Mouse (Mus musculus): ENCODE results near the gene Gm21976. TPM values are rescaled to one million over a fixed set of nuclear protein-coding genes. Genes with fewer than 3 reads are reported as not detected.

Gene Gm21976
- polyA plus RNA-seq, 2 experiments from 2014 or later, result not detected

GRCm38 (mm10) chr13:98298833-98299758, 19.4 kb downstream of the Gm21976 start:
- peak; percentile 82 for ATAC-seq

GRCm38 (mm10) chr13:98305257-98305656, 25.6 kb downstream of the Gm21976 start:
- no peak for ATAC-seq

DNA sequence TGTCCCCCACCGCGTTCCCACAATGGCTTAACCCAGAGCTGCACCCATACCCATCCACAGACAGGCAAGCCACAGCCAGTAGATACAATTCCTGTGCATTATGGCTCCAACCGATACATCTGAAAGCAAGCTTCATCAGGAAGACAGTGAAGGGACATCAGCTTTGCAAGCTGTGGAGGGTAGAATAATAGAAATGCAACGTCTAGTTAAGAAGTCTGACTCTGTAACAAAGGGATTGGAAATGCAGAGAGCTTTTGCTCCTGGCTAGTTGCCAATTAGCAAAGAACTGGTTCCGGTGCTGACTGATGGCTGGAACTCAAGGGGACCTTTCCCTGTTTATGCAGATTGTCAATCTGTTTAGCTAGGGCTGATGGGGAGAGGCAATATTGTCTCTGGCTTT, 26.7 kb downstream of the Gm21976 start:
- no peak for ATAC-seq

- ATAC-seq, result no peak
Observed at GRCm38 (mm10) chr13:98306852-98307475, 27.3 kb downstream of the Gm21976 start.

- ATAC-seq, result no peak
Observed at GRCm38 (mm10) chr13:98308004-98308403, 28.3 kb downstream of the Gm21976 start.

- no peak for ATAC-seq
Observed at GRCm38 (mm10) chr13:98308724-98309123, 29.0 kb downstream of the Gm21976 start.

- no peak for ATAC-seq
Observed at GRCm38 (mm10) chr13:98311597-98311996, 31.9 kb downstream of the Gm21976 start.

DNA sequence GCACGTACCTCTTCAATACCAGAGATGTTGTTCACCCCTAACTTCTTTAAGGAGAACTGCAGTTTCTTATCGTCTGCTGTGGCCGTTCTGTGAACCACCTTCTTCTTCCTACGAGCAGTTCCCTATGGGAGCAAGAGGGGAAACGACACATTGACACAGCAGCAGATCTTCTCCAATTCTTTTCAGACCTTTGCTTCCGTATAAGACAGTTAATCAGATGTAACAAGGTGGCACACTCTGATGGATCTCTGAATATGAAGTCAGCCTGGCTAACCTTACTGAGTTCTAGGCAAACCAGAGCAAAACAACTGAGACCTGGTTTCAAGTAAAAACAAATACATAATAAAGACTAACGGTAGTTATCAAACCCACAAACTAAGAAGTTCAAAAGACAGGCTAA, 33.9 kb downstream of the Gm21976 start:
- no peak for ATAC-seq

DNA sequence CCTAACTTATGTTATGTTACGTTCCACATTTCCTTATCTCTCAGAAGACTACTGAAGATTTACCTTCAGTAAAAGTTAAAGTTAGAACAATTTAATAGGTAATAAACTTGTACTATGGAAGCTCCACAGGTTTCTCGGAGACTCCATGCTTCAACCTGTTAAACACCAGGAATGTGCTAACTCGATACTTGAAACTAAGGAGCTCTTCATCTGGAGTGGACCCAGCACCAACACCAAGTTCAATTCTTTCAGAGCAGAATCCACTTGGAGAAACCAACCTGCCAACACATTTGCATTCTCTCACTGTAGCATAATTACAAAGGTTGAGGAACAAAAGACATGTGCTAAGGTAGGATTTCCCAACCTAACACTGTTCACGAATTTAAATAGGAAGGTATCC, 35.4 kb downstream of the Gm21976 start:
- no peak for ATAC-seq

DNA sequence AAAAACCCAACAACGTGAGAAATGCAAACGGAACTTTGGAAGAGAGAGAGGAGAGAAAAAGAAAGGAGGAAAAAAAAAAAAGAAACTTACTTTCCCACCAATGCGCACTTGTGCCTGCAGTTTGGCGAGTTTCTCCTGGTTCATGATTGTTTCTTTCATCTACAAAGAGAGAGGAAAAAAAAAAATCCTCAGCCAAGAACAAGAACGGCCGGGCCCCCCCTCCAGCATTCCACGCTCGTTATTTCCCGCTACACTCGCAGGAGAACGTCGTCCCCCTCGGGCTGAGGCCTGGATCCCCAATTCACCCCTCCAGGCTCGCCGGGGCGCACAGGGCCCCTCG, 36.4 kb downstream of the Gm21976 start:
- no peak for ATAC-seq

- ATAC-seq, result peak; percentile 91
Observed at GRCm38 (mm10) chr13:98316480-98317245, 37.0 kb downstream of the Gm21976 start, which contains the start of gene Btf3. Gene Btf3, minus strand, starts transcription at chr13:98317006.

DNA sequence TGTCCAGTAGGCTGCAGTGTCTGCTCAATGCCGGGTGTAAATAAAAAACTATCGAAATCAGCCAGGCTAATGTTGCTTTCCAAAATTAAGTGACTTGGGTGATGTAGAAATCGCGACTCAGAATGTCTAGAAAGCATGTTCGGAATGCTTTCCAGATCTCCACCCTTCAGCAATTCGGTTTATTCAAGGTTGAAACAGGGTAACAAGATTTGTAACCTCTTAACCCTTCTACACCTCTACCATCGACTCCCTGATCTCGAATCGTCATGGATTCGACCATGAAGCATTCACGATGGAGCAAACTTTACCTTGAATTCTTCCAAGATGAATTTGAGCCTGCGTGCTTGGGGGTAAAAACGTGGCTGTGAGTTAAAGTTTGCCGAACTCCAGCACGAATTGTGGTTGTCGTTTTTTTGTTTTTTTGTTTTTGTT, 37.6 kb downstream of the Gm21976 start:
- ATAC-seq, result peak; percentile 34

DNA sequence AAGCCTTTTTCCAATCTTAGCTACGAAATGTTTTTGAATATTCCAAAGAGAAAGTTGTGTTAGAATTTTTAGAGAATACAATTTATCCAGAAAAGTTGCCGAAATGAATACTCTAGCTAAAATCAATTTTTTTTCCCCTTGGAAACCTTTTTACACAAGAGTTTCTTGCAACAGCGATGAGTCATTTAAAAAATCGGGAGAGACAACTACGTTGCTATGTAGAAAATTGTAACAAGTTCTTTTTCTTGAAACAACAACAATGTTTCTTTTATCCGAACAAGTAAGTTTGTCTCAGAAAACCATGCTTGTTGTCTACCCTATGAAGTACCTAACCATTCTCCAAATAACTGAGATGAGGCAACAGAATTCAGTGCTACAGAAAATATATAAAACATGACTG, 38.2 kb downstream of the Gm21976 start:
- ATAC-seq, result no peak

DNA sequence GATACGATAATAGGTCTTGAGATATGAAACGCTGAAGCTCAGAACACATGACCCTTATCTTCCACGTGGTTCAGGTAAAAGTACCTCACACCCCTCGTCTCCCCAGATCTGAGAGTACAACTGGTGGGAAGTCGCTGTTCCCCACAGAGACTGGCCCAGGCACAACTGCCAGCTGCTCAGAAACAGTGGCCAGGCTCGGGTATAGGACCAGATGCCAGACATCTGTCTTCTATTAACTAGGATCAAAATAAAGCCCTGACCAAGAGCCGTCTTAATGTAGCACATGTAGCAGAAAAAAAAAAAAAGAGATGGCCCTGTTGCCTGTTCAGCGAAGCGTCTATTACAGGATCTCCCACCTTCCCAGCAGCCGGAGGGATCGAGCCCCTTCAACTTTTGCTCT, 45.3 kb downstream of the Gm21976 start:
- no peak for ATAC-seq

DNA sequence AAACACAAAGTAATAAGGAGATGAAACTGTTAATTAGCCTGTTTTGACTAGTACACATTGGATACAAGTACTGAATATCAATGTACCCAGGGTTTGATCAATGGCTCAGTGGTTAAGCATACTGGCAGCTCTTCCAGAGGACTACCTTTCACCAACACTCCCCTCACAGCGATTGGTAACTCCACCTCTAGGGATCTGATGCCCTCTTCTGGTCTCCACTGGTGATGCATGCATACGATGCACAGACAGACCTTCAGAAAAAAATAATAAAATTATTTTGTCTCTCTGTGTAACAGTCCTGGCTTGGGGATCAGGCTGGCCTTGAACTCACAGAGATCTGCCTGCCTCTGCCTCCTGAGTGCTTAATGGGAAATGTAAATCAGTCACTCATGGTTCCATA, 52.4 kb downstream of the Gm21976 start:
- no peak for ATAC-seq

GRCm38 (mm10) chr13:98336205-98336604, 56.5 kb downstream of the Gm21976 start:
- ATAC-seq, result no peak

- no peak for ATAC-seq
Observed at GRCm38 (mm10) chr13:98340506-98340905, 60.8 kb downstream of the Gm21976 start.

- no peak for ATAC-seq
Observed at GRCm38 (mm10) chr13:98349491-98349890, 69.8 kb downstream of the Gm21976 start.

GRCm38 (mm10) chr13:98351527-98351926, 71.8 kb downstream of the Gm21976 start:
- ATAC-seq, result no peak

- ATAC-seq, result no peak
Observed at GRCm38 (mm10) chr13:98352381-98352975, 72.8 kb downstream of the Gm21976 start.

DNA sequence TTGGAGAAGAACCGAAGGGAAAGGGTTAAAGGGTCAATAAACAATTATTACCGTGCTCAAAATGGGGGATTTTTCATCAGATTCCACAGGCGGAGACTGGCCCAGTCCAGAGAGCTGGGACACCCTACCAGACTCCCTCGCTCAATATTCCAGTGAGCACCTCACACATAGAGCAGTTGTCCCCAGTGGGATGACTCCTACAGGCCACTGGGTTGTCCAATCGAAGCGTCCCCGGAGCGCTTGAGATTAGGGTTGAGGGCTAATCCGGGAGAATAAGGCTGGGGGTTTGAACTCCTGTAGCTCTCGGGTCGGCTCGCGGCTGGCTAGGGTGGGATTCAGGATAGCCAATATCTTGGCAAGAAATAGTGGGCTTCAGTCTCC, 74.0 kb downstream of the Gm21976 start:
- ATAC-seq, result no peak

GRCm38 (mm10) chr13:98354090-98354801, 74.6 kb downstream of the Gm21976 start, which contains the start of gene Foxd1:
Gene Foxd1, plus strand, starts transcription at chr13:98354242.
- ATAC-seq, result no peak
